Mouse (Mus musculus): ENCODE measurements around the gene Sbpl.
A peak's percentile ranks its signal among the peaks of the same experiment; 100 is the strongest.
"Not testable (repeated sequence)": the region's sequence is repeated elsewhere in the genome, so short reads cannot be mapped to it uniquely, and the experiment has no call there.

Gene Sbpl

GRCm38 (mm10) chr17:23961573-23962122, 6.6 kb upstream of the Sbpl start:
- no peak for DNase-seq (ENCODE audit: low read depth in 1 of 2, low spot score in 2 of 2)

GRCm38 (mm10) chr17:23960084-23960738, 5.1 kb upstream of the Sbpl start:
- DNase-seq (ENCODE audit: low read depth in 1 of 2, low spot score in 2 of 2), result peak; percentile 29 to 73

GRCm38 (mm10) chr17:23950828-23951227, 4.2 kb downstream of the Sbpl start:
- not testable (repeated sequence) for DNase-seq (ENCODE audit: low read depth in 1 of 2, low spot score in 2 of 2)

GRCm38 (mm10) chr17:23949068-23949467, 6.0 kb downstream of the Sbpl start:
- no peak for DNase-seq (ENCODE audit: low read depth in 1 of 2, low spot score in 2 of 2)

DNA sequence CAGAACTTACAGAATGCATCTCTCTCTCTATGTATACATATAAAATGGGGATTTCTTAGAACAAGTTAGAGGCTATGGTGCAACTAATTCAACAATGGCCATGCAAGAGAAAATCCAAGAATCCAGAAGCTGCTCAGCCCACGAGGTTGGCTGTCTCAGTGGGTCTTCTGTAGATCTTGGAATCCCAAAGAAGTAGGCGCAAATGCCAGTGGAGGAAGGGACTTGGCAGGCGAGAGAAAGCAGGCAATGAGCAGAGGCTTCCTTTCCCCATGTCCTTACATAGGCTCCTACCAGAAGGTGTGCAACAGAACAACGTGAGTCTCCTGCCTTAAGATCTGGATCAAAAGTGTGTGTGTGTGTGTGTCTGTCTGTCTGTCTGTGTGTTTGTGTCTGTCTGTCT, 7.6 kb downstream of the Sbpl start:
- not testable (repeated sequence) for DNase-seq (ENCODE audit: low read depth in 1 of 2, low spot score in 2 of 2)

DNA sequence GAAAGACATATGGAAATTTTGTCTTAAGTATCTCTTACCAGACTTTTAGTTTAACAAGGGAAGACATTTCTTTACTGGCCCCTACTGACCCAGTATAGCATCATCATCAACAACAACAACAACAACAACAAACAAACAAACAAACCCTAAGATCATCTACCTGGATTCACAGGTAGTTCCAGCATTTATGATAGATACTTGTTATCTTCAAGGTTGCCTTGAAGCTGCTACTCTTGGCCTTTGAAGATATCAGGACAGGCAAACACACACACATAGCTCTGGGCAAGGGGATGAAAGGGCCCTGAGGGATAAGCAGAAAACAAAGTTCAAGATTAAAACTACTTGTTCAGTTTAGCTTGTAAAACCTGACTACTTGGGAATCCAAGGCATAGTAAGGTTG, 13.7 kb downstream of the Sbpl start, which contains the start of gene Sbp:
Gene Sbp, plus strand, starts transcription at position 301 of the 400 bp plus-strand sequence.
- DNase-seq (ENCODE audit: low read depth in 1 of 2, low spot score in 2 of 2), result no peak

DNA sequence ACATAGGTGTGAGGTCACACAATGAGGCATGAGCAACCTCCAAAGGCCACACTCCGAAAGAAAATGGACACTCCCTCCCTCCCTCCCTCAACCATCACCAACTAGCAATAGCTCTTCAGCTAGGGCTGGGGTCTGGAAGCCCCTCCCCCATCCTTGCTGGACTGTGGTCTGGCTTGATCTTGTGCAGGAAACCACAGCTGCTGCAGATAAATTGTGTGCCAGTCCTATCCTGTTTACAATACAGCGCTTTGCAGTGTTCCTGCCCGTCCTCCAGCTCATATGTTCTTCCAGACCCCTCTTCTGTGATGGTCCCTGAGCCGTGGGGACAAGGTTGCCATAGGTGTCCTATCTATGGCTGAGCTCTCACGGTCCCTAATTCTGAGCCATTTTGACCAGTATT, 23.9 kb downstream of the Sbpl start:
- DNase-seq (ENCODE audit: low read depth in 1 of 2, low spot score in 2 of 2), result no peak

- peak in 1 of 2 experiments; percentile 6 for DNase-seq (ENCODE audit: low read depth in 1 of 2, low spot score in 2 of 2)
Measured at GRCm38 (mm10) chr17:23925090-23925493, 30.0 kb downstream of the Sbpl start.

DNA sequence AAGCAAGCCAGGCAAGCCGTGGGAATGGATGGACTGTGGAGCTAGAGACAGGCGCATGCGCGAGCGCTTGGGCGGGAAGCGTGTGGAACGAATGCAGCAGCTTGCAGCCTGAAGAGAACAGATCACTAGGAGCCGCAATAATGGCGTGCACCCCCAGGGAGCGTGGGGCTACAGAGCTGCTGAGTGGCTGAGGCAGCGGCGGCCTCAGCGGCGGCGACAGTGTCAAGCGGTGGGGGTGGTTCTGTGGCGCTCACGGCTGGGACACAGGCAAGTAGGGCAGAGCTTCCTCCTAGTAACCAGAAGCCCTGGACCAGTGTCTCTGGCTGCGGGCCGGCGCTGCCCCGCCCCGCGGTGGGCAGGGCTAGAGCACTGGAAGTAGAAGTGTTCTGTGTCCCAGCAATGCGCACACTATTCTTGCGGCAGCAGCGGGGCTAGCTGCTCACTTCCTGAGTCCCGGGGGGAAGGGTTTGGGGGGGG, 30.5 kb downstream of the Sbpl start:
- DNase-seq (ENCODE audit: low read depth in 1 of 2, low spot score in 2 of 2), result peak; percentile 75 to 80

DNA sequence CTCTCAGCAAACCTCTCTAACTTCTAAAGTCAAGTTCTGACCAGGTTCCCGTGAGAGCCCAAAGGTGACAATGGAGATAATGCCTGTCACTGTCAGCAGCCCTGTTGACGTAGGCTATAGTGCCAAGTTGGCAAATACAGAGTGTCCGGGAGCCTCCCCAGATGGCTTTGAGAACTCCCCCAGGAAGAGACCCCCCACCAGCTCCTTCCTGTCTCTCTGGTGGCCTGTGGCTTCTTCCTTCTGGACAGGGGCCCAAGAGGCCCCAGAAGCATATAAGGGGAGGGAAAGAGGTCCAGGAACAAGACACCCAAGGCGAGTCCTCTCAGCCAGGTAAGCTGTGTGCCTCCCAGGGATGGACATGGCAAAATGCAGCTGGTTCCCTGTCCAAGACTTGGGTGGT, 37.9 kb downstream of the Sbpl start, which contains the start of gene Dcpp3:
Gene Dcpp3, plus strand, starts transcription at position 301 of the 400 bp plus-strand sequence.
- not testable (repeated sequence) for DNase-seq (ENCODE audit: low read depth in 1 of 2, low spot score in 2 of 2)
